Mouse (Mus musculus) Muller cell, postnatal 12 days (primary cell): ENCODE data around the gene Npas3.
A peak's percentile ranks its signal among the peaks of the same experiment; 100 is the strongest.

Experiments used
- DNase-seq: peaks from one replicate; pipeline ENCODE4 v3.0.0-alpha.2; 2015; ENCODE audit errors: inconsistent ontology term

Npas3 gene

DNA sequence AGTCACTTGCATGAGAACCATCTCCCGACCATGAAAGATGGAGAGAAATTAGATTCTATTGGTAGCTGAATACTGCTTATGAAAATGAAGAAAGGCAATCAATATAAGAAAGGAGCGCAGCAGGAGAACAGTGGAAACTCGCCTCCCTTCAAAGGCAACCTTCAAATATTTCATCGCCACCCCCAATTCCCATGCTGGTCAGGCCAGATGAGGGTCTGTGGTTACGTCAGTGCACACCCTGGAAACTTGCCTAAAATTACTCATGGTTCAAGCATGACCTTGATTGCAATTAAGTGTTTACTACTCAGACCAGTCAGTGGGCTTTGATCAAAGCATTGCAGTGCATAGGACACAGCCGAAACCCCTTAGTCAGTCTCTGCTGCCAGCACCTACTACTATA, 613.8 kb downstream of the Npas3 start:
- DNase-seq = peak; percentile 68

DNA sequence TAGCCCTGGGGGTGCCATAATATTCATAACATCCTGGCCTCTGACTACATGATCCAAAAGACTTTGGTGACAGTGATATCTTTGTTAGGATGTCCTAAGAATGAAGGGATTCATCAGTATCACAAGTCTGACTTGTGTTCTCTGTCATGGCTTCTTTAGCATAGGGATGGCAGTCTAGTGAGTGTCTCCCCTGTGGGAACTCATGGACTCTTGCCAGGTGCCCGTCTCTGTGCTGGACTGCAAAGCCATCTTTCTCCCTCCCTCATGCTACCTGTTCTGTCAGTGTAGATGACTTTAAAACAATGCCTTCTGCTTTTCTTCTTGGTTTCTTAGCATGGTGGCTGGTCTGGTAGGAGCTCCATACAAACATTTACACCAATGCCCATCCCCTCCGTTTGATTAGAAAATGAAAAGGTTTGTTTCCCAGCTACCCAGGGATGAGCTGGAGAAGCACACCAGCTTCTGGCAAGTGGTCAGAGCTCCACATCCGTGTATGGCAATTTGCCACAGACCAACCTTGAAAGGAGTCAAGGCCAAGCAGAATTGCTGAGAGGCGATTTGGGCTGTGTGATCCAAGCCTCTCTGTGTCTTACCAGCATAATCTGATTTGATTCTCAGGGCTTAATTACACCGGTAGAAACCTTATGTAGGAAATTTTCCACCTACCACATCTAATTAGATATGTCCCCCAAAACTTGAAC, 616.1 kb downstream of the Npas3 start:
- peak; percentile 25 for DNase-seq

DNA sequence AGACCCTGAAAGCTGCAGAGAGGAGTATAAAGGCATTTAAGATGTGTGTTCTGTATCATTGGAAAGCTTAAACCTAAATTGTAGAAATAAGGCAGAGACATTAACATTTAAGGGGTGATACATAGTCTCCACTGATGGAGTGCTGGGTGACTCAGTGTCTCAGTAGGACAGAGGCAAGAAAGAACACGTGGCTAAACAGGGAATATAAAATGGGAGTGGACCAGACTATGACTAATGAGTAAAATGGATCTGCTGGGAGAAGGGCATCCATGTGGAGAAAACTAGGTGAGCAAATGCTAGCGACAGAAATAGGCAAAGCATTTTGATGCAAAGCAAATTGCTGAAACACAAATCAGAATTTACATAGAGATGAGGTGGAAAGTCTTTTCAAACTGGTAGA, 617.2 kb downstream of the Npas3 start:
- peak; percentile 66 for DNase-seq

DNA sequence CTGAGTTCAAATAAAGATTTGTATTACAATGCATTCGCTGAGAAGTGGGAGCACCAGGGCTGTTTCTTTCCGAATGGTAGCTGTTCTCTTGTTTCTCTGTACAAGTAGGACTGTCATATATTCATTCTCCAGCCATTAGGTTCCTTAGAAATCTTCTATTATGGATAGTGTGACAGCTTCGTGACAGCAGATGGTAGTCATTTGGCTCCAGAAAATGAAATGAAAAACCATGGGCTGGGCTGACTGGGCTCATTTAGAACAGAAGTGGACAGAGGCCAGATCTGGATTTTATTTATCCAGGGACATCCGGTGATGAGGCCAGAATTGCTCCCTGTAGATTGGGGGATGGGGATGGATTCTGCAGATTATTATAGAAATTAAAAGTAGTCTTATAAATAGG, 621.5 kb downstream of the Npas3 start:
- peak; percentile 51 for DNase-seq

DNA sequence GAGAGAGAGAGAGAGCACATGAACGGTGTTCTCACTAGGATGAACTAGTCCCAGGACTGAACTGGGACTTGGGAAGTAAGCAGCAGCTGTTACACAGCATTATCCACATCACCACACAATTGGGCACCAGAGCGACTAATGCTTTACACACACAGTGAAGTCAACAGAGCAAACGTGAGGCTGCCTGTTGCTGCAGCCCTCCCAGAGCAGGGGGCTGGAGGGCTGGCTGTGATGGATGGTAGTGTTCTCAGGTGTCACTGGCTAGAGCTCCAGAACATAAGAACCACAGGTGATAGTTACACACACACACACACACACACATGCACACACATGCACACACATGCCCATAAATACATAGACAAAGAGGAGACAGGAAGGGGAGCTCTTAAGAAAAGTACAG, 626.7 kb downstream of the Npas3 start:
- peak; percentile 70 for DNase-seq

DNA sequence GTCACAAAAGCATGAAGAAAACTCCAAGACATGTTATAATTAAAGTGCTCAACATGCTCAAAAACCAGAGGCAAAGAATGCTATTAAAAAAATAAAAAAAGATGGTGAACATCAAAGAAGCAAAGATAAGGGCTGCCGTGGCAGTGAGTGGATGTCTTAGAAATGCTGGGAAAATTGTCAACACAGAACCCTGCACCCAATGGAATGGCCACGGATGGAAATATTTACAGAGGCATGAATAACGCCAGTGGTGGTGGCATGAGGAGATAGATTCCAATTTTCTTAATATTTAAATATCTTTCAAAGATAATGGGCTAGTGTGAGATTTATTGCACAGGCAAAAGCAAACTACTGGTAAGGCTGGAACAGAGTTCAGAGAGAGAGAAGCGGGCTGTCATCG, 628.2 kb downstream of the Npas3 start:
- no peak for DNase-seq

DNA sequence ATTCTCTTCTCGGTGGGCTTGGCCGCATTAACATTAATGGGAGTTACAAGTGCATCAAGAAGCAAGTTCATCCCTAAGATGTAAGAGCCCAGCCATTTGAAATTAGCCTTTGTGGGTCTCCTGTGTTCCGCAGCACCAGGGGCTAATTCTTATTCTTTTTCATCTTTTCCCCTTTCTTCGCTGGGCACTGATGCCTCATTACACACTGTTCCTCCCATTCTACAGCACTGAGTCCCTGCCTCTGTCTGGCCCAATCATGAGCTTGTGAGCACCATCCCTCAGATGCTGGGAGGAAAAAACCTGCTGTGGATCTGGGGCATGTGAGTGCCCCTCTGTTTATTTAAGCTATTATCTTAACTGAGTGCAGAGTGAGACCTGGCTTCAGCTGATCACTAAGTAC, 633.2 kb downstream of the Npas3 start:
- DNase-seq = no peak

DNA sequence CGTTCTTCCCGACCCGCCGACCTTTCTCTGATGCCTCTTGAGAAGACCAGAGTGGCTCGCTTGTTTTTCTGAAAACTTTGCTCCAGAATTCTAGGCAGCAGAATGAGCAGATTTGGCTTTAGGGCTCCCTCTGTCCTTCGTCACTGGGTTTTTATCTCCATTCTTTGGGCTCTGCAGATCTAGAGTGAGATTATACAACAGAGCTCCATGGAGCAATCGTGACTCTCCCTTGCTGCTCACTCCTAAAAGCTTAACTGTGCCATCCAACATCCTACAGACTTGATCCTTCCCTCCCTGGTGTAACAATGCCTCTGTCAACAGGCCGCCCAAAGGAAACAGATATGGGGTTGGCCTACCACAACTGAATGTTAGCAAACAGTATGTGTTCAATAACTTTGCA, 634.4 kb downstream of the Npas3 start:
- DNase-seq = no peak

DNA sequence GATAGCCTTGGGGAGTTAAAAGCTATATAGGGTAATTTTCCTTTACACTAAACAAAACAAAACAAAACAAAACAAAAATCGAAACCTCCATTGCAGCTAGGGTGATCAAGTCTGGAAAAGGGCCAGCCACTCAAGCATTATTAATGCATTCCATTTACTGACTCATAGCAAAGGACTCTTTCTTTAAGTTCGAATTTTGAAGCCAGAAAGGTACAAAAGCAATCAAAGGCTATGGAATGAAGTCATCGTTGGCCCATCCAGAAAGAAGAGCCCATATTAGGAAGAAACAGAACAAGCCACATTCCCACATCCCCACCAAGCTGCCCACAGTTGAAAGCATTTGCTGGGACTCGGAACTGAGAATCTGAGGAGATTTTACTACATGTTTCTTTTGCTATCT, 640.1 kb downstream of the Npas3 start:
- peak; percentile 94 for DNase-seq

DNA sequence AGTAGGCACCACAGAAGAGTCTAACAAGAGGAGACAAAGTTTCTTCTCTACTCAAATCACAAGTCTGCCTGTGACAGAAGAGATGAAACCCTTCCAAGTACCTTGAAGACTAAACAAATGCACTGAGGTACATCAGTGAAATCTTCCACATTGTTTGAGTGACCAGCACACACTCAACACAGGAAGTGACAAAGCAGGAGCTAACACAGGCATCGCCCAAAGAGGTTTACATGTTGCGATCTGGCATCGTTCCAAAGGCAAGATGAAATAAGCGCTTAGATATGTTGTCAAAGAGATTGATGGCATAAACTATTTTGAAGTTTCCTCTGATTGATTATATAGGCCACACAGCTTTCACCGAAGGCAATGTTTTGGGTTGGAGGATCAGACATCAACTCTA, 647.4 kb downstream of the Npas3 start:
- DNase-seq = no peak

DNA sequence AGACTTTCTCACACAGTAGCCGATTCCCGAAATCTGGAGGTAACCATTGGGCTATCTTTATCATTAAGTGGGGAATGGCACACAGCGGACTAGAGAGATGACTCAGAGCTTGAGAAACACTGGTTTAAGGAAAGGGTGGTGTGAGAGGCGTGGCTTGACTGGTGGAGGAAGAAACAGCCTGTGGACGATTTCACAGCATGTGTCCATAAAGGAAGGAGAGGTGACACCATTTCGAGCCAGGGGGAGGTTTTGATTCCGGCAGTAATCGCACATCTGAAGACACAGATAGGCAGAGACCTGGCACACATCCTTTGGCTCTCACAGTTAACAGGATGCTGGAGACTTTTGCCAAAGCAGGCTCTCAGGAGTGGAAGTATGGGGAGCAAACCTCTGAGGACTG, 660.3 kb downstream of the Npas3 start:
- no peak for DNase-seq

DNA sequence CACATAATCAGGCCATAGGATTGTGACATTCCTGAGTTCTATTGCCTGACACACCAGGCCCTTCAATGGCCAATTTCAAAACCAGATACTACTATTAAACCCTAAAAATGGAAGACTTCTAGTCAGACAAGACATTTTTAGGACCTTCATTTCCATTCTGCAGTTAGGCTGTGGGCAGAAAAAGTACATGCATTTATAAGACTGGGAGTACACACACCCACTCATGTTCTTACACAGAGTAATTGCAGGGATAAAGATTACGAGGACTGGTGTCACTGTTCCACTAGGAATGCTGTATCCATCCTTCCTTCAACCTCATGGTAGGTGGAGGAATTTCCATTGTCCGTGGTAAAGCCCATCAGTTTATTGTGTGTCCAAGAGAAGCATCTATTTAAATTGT, 661.7 kb downstream of the Npas3 start:
- DNase-seq = no peak

DNA sequence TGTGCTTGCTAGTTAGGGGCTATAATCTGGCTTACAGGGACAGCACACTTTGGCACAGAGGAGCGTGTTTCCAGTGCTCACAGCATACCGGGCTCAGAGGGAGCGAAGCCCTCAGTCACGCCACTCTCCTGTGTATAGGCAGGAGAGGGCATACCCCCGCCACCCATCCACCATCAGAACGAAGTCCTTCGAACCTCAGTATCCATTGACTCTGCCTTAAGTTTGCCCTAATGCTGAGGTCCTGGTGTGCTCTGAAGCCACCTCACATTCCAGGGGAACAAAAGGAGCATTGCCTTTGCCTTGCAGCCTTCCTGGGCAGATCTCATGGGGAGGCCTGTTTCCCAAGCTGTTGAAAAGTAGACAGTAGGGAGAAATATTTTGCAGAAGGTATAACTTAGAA, 673.7 kb downstream of the Npas3 start:
- DNase-seq = no peak

DNA sequence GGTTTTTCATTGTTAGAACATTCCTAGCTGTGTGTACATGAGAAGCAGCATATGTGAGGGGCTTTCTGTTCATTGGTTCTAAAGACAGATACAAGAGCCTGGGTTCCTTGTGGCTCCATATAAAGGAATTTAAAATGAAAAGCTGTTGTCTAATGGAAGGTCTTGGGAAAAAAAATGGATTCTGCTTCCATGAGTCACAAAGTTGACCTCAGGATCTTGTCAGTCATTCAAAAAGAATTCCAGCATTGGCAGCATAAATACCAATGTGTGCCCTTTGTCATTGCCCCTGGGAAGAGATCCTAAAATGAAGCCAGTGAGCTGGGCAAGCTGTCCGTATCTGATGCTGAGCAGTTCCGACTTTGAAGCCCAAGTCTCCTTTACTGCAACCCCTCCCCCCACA, 700.3 kb downstream of the Npas3 start:
- peak; percentile 95 for DNase-seq

DNA sequence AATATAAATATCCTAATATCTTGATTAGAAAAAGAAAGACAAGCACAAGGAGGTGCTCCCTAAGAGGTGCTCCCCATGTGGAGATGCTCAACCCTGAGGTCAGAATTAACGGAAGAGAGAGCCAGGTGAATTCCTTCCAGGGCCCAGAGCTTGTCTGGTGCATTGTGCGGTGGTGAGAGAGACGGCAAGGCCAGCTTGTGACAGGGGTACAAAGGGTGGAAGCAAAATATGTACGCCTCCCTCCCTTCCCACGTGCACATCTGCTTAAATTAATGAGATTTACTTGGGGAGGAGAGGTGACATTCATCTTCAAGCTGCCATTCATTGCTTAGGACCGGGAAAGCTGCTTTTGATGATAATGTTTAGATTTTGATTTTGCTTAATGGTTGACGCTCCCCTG, 713.5 kb downstream of the Npas3 start:
- DNase-seq = no peak

DNA sequence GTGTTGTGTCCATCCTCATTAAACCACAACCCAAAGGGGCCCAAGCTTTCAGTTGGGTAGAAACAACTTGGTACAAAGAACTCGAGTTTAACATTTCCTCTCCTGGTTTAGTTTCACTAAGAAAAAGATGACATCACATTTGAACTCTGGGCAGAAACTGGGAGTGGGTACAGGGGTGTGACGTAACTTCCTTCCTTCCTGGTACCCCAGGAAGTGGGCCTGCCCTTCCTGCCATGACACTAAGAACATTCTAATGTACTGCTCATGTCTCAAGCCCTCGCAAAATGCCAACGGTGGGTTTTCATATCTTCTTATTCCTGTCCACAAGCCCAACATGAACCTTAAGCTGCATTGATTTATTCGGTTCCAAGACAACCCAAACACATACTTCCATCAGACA, 715.1 kb downstream of the Npas3 start:
- no peak for DNase-seq

DNA sequence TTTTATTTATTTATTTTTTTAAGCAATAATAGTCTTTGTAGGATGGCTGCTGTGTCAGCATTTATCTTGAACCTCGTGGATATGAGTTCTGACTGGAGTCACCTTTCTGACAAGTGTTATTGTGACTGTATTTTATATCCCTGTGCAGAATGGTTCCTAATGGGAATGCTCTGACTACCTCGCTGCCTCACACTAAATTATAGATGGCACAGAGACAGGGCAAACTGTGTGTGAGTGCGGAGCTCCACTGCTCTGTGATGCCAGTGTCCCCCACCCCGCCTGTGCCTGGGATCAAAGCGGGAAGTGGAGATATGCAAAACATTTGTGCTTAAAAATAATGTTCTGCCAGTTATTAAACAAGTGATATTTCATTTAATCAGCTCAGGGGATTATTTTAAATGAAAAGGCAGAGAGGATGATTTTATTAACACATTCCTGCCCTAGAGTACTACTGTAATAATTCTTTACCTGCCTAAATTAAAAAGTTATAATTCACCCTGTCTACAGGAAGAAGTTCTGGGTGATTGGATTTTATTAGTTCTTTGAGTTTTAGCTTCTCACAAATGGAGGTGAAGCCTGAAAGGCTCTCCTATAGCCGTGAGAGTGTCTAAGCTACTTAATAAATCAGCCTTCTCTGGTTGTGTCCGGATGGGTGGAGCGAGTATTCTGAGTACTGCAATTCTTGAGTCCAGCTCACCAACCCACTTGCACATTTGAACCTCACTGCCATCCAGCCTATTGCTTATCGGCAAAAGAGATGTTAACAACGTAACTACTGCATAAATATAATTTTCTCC, 721.1 kb downstream of the Npas3 start:
- no peak for DNase-seq

DNA sequence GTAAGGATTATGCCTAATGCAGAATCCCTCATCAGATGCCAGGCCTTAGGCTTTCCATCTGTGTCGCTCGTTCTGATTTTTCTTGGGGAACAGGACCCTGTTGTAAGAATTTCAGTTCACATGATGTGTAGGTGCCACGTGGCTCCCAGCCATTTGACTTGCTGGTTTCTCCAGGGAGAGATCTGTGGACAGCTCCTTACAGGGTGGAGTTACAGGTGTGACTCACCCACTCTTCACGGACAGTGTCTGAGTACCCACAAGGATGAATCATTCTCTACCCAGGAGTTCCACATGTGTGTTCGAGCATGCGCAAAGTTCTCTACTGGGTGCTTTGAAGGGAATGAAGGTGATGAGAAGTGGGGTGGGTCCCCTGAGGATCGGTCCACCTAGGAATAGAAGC, 722.2 kb downstream of the Npas3 start:
- no peak for DNase-seq

DNA sequence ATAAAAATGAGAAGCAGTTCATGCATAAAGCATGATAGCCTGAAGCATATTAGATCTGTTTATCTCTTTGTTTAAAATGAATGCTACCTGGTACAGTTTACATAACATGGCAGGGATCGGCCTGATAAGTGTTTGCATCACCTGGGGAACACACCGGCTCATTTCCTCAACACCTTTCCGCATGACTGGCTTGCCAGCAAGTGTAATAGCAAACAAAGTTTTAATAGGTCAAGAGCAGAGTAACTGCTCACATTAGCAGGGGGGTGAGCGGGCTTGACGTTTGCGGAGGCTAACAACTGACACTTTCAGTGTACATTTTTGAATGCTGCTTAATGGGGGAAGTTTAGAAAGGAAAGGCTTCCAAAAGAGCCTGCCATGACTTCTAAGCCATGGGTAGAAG, 724.9 kb downstream of the Npas3 start:
- peak; percentile 36 for DNase-seq

DNA sequence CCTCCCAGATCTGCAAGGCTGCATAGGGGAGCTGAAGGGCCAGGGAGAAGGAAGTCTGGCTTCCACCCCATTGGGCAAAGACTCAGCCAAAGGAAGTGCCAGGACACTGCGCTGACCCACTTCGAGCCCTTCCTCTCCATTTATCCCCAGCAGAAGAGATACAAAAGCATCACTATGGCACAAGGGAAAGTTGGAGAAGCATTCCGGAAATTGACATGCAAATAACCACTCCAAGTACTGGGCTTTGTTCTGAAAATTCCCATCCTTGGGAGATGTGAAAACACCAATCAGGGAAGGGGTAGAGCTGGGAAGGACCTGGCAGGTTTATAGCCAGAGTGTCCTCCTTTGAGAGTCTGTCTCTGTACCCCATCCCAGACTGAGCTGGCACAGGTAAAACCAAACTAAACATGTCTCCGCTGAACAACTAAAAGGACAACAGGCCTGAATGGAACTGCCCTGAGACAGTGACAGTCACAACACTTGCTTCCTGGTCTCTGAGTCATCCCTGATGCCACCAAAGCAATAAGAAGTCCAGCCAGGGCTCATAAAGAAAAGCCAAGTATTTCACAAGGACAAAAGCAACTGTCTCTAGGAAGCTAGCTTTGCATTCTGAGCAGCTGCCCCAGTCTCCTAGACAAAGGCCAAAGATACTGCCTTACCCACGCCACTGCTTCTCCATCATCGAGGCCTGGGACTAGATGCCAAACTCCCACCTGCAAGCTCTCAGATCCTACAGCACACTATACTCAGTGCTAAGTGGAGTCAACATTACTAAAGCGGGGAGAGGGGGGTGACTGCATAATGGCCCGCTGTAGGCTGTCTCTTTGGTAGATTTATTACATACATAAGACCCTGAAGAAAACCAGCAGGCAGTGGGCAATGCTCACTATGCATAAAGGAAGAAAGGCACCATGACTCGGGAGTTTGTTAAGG, 733.4 kb downstream of the Npas3 start:
- DNase-seq = peak; percentile 79

DNA sequence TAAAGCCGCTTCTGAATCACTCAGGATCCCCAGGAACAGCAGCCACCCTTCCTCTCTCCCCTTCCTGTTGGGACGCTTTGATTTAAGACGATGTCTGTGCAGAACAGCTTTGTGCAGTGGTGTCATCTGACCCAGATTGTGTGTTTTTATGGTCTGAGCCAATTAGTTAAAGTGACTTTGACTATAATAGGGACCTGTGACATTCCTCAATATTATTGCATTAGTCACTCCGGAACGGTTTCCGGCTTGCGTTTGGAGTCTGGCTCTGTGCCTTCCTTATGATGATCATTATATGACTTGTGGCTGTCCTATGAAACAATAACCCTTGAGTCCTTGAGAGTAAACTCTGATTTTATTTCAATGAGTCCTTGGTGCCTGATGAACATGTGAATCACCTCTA, 735.5 kb downstream of the Npas3 start:
- peak; percentile 89 for DNase-seq
